Mouse (Mus musculus): Measurements from ENCODE around the gene Vmn1r231. TPM values are rescaled to one million over a fixed set of nuclear protein-coding genes. Genes with fewer than 3 reads are reported as not detected.

Gene Vmn1r231
- not detected in 2 replicates for polyA plus RNA-seq (2015; fragmentation: Nextera tagmentation; extraction: Ambion mirVana)

DNA sequence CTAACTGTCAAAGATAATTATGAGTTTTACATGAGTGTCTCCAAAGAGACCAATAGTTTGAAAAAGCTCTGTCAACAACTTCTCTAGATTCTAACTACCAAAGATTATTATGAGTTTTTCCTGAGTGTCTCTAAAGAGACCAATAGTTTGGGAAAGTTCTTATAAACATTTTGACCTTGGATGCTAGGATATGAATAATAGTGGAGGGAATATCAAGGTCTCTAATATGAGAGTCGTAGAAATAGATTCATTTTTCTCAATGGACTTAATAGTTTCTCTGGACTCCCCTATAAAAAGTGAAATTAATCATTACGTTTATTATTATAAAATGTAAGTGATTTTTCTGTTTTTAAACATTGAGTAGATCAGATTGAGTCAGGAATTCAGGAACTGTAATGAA, at the start of gene Vmn1r231:
Gene Vmn1r231, minus strand, starts transcription at position 101 of the 400 bp plus-strand sequence.
- DNase-seq (ENCODE audit: low spot score) = no peak

DNA sequence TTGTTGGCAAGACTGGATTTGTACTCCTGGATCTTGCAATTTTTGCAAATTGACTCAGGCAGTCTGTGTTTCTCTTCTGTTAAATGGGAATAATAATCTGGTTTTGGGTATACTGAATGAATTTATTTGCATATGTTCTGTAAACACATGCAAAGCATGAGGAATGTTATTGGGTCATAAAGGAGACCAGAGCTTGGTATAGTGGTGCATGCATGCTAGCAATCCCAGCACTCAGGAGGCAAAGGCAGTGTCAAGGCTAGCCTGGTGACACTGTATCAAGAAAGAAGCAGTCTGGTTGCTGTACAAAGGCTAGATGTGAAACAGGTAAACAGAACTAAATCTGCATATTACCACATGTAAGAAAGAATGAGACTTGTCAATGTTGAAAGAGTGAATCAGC, 41.7 kb upstream of the Vmn1r231 start:
- no peak for DNase-seq (ENCODE audit: low spot score)

- no peak for DNase-seq (ENCODE audit: low spot score)
Measured at GRCm38 (mm10) chr17:20946026-20946565, 41.2 kb upstream of the Vmn1r231 start.

- DNase-seq (ENCODE audit: low spot score) = peak; percentile 99
Measured at GRCm38 (mm10) chr17:20944985-20945891, 40.3 kb upstream of the Vmn1r231 start, which contains the start of gene Ppp2r1a. Ppp2r1a (plus strand) TSS chr17:20945311.

GRCm38 (mm10) chr17:20944226-20944625, 39.3 kb upstream of the Vmn1r231 start:
- DNase-seq (ENCODE audit: low spot score) = no peak

DNA sequence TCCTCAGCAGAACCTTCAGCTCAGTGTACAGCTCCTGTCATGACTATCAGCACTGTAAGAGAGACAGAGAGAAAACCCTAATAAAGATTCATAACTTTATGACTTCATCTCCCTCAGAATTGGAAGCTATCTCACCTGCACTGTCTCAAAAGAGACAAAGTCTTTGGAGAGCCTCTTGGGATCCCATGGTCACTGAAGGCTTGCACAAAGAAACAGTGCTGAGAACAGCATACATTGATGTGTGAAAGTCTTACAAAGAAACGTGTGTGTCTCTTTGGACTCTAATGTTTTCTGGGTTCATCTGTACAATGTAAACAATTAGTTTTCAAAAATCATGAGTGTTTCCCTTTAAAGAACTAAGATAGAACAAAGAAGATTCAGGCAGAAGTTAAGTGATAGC, 14.7 kb upstream of the Vmn1r231 start, which contains the start of gene Vmn1r232:
Gene Vmn1r232, minus strand, starts transcription at position 101 of the 400 bp plus-strand sequence.
- DNase-seq (ENCODE audit: low spot score) = no peak

GRCm38 (mm10) chr17:20840144-20840543, 64.7 kb downstream of the Vmn1r231 start, which contains the start of gene Vmn1r230:
Vmn1r230 (plus strand) TSS chr17:20840444.
- no peak for DNase-seq (ENCODE audit: low spot score)

Other genes starting within 250 kb of the Vmn1r231 start
- not detected in 2 replicates for gene Vmn1r226, start 222.2 kb downstream of the Vmn1r231 start, polyA plus RNA-seq (2015; fragmentation: Nextera tagmentation; extraction: Ambion mirVana)
- gene Vmn1r227, start 175.2 kb downstream of the Vmn1r231 start, polyA plus RNA-seq (2015; fragmentation: Nextera tagmentation; extraction: Ambion mirVana) = not detected in 2 replicates
- gene Vmn1r228, start 118.9 kb downstream of the Vmn1r231 start, polyA plus RNA-seq (2015; fragmentation: Nextera tagmentation; extraction: Ambion mirVana) = not detected in 2 replicates
- not detected in 2 replicates for gene Vmn1r229, start 93.5 kb downstream of the Vmn1r231 start, polyA plus RNA-seq (2015; fragmentation: Nextera tagmentation; extraction: Ambion mirVana)
- gene Vmn1r230, start 64.6 kb downstream of the Vmn1r231 start, polyA plus RNA-seq (2015; fragmentation: Nextera tagmentation; extraction: Ambion mirVana) = not detected in 2 replicates
- not detected in 2 replicates for gene Vmn1r232, start 14.6 kb upstream of the Vmn1r231 start, polyA plus RNA-seq (2015; fragmentation: Nextera tagmentation; extraction: Ambion mirVana)
- gene Ppp2r1a, start 40.2 kb upstream of the Vmn1r231 start, polyA plus RNA-seq (2015; fragmentation: Nextera tagmentation; extraction: Ambion mirVana) = 224 and 228 TPM in 2 replicates
- gene Vmn1r233, start 91.4 kb upstream of the Vmn1r231 start, polyA plus RNA-seq (2015; fragmentation: Nextera tagmentation; extraction: Ambion mirVana) = not detected in 2 replicates
- gene Zfp160, start 103.8 kb upstream of the Vmn1r231 start, polyA plus RNA-seq (2015; fragmentation: Nextera tagmentation; extraction: Ambion mirVana) = 13.0 and 14.1 TPM in 2 replicates

All from thymus, postnatal 0 days (tissue).